Mouse (Mus musculus) cerebellum, postnatal 10 days (tissue): ENCODE measurements around the gene Pex16.

Experiments
- DNase-seq, 2 experiments: peaks; one replicate each; pipeline ENCODE4 v3.0.0; 2021; ENCODE audit warnings: mixed read lengths in 2 of 2

Pex16 gene

GRCm38 (mm10) chr2:92374514-92374913 lies at the start of gene Pex16, which contains the start of gene Large2:
Gene Pex16 (plus strand): TSS chr2:92374676.
Gene Large2 (minus strand): TSS chr2:92374869.
- DNase-seq = peak; percentile 64 to 69

DNA sequence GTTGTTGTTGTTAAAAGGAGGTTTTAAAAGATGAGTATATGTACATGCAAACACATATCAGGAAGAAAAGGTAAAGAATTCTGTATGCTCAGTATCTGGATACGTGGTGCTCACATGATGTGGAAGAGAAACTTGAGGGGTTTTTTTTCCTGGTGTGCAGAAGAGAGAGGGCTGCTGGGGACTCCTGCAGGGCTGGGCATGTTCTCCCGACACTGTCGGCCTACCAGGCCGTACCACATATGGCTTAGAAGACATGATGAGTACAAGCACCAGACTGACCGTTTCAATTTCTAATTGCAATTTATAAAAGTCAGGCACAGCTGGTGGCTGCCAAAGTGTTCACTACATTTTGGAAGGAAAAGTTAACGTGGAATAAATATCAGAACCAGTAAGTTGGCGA lies 48.8 kb upstream of the Pex16 start:
- DNase-seq = no peak

DNA sequence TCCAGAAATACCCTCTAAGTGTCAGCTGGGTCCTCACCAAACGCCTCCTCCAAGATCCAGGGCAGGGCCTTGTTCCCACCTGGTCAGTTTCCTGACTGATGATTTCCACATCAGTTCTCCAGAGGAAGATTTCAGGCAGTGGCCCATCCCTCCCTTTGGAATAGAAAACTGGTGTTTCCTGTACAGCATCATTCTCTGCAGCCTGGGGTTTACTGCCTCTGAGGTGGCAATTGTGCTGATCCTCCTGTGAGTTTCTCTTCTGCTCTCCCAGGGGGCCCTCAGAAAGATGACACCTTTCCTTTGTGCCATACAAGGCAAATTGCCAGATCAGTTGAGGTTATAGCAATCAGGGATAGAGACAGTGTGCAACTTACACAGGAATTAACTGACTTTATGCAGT lies 48.3 kb upstream of the Pex16 start:
- no peak for DNase-seq

- DNase-seq = no peak
Measured at GRCm38 (mm10) chr2:92327601-92328000, 46.9 kb upstream of the Pex16 start.

DNA sequence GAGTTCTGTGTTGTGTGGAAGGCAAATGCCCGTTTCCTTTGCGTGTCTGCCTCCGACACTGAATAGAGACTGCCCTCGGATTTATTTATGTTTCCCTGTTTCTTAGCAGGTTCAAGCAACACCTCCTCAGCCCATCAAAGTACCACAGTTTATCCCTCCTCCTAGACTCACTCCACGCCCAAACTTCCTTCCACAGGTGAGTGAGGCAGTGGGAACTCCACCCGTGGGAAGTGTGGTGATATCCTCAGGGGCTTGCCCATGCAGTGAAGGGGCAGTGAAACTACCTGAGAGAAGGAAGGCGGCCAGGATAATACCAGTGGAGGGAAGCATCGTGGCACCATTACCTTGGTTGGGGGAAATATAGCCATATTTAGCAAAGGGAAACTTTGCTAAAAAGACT lies 46.3 kb upstream of the Pex16 start:
- DNase-seq = no peak

- peak; percentile 59 to 74 for DNase-seq
Measured at GRCm38 (mm10) chr2:92330840-92331239, 43.6 kb upstream of the Pex16 start.

- DNase-seq = peak; percentile 84 to 87
Measured at GRCm38 (mm10) chr2:92331410-92331809, 43.1 kb upstream of the Pex16 start.

- DNase-seq = peak in 1 of 2 experiments; percentile 18
Measured at GRCm38 (mm10) chr2:92331871-92332270, 42.6 kb upstream of the Pex16 start.

DNA sequence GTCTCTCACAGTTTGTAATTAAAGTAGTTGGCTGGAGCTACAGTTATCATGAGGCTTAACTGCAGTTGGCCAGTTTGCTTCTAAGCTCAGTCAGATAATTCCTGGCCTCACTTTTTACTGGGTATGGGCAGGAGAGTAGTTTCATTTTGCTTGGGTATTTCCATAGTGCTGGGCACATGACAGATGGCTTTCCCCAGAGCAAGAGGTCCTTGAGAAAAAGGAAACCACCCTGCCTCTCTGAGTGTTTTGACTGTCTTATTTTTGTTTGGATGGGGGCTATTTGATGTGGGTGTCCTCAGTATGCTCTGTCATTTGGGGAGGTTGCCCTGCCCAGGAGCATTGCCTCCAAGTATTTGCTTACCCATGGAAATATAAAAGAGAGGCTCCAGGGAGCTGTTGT lies 32.1 kb upstream of the Pex16 start:
- no peak for DNase-seq

- no peak for DNase-seq
Measured at GRCm38 (mm10) chr2:92347191-92347590, 27.3 kb upstream of the Pex16 start.

- no peak for DNase-seq
Measured at GRCm38 (mm10) chr2:92349589-92350425, 24.7 kb upstream of the Pex16 start.

GRCm38 (mm10) chr2:92350686-92351085 lies 23.8 kb upstream of the Pex16 start:
- DNase-seq = no peak

DNA sequence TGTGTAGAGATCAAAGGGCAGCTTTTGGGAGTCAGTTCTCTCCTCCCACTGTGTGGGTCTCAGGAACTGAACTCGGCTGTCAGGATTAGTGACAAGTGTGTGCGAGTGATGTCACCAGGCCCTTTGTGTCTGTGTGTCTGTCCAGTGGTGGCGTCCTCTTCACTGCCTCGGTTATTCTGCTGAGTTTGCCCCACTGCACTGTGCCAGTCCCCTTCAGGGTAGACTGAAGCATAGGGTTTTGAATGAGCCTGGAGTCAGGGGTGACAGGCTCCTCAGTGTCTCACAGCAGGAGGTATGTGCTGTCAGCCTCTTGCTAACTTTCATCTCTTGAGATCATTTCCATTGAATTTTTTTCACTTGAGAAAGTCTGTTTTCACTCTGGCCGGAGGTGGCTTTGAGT lies 21.1 kb upstream of the Pex16 start:
- DNase-seq = no peak

GRCm38 (mm10) chr2:92354224-92354623 lies 20.3 kb upstream of the Pex16 start:
- no peak for DNase-seq

- peak; percentile 54 to 59 for DNase-seq
Measured at GRCm38 (mm10) chr2:92359301-92359700, 15.2 kb upstream of the Pex16 start.

DNA sequence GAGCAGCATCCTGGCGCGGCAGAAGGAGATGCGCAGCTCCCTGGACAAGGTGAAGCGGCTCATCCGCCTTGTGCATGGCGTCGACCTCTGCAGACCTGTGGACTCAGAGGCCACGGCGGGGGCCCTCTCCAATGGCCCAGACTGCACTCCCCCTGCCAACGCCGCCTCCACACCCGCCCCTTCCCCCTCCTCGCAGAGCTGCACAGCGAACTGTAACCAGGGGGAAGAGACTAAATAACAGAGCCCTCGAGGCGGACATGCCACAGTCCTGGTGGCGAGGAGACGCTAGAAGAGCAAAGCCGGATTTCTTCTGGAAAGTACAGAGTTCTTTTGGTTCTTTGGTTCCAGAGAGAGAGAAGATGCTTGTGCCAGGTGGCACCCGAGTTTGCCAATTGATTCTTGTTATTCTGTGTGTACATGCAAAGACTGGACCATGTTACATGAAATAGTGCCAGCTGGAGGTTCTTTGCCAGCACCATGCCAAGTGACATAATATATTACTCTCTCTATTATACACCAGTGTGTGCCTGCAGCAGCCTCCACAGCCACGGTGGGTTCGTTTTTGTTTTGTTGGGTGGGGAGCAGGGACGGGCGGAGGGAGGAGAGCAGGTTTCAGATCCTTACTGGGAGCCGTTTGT lies 14.2 kb upstream of the Pex16 start:
- DNase-seq = peak; percentile 81 to 82

- DNase-seq = peak in 1 of 2 experiments; percentile 58
Measured at GRCm38 (mm10) chr2:92360893-92361292, 13.6 kb upstream of the Pex16 start.

DNA sequence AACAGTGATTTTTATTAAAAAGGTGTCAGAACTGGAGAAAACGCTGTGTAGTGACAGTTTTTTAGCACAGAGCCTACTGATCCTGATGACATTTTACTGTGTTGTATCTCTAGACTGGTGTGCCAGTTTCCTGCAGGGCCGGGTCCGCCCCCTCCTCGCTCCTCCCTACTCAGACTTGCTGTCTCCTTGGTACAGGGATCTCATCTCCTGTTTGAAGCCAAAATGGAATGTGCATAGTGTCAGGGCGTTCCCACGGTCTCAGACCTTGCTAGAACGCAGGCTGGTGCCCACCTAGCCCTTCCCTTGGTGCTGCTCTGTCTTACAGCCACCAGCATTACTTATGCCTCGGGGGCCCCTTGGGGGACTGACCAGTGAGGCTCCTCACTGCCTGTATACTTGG lies 12.7 kb upstream of the Pex16 start:
- DNase-seq = peak in 1 of 2 experiments; percentile 45

DNA sequence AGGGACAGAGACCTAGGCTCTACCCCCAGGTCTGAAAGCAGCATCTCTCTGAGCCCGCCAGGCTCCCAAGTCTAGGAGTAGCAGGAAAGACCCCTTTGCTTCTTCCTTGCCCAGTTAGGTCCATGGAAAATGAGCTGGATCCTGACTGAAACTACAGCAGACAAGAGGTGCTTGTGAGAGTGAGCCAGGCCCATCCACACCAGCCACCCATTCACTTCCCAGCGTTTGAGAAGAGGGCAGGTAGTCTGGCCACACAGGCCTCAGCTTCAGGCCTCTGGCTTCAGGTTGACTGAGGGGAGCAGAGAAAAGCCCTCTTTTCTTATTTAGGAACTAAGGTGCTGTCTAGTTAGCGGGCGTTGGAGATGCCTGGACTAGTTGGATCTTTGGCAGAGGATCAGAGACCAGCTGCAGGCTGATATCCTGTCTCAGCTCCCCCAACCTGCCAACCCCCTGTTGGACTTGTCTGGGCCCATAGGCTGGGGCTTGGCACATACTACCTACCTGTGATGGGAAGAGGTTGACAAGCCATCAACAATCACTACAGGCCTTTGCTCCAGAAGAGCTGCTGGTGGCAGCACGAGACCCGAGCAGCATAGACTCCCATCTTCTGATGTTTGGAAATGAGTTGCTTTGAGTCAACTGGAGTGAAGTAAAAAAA lies 11.8 kb upstream of the Pex16 start:
- peak in 1 of 2 experiments; percentile 37 for DNase-seq

GRCm38 (mm10) chr2:92364086-92364485 lies 10.4 kb upstream of the Pex16 start:
- no peak for DNase-seq

DNA sequence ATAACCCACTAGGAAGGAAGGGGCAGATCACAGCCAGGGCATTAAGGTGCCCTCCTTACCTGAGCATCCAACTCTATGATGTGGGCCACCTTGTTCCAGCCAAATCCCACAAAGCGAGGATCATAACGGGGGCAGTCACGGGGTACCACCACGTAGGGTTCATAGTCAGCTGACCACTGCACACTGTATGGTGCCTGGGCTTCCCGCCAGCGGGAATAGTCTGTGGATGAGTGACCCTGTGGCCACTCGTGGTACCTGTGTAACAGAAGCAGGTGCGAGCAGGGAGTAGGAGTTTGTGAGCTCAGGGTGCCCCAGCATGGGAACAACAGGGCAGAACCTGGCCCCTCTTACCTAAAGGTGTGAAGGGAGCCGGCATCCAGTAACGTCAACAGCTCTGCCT lies 8.9 kb upstream of the Pex16 start:
- DNase-seq = peak in 1 of 2 experiments; percentile 31

DNA sequence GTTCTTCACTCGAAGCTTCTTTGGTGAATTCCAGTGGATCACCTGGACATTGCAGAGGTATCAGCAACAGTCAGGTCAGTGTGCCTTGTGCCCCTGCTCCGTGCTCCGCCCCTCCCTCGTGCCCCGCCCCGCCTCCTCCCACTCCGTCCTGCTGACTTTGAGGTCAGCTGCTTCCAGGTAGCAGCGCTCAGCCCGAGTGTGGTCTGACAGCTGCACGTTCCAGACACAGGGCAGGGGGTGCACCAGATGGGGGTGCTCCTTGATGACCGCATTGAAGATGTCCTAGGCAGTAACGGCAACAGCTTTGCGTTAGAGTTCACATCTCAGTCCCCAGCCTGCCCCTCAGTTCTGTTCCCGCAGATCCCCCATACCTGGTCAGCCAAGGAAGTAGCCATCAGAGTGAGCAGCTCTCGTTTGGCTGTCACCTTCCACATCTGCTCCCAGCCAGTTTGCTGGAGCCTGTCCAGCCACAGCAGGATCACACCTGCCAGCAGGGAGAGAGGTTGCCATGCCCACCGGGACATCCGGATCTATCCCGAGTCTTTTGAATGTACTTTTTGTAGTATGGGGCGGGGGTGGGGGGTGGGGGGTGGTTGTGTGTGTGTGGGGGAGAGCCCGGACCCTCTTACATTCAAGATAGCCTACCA lies 7.0 kb upstream of the Pex16 start:
- DNase-seq = peak; percentile 20 to 25

GRCm38 (mm10) chr2:92370375-92370774 lies 4.1 kb upstream of the Pex16 start:
- peak; percentile 44 to 47 for DNase-seq
